Mouse (Mus musculus): ENCODE results near the gene Sptbn4. TPM values are rescaled to one million over a fixed set of nuclear protein-coding genes. Genes with fewer than 3 reads are reported as not detected.

Gene Sptbn4
- total RNA-seq, 1 experiment: 9.1 TPM

GRCm38 (mm10) chr7:27355745-27356240 is 91.7 kb downstream of the Sptbn4 start, which contains the start of gene Shkbp1:
Gene Shkbp1, minus strand, starts transcription at chr7:27356019.
- H3K36me3 ChIP-seq (ENCODE audit: control insufficient read depth, insufficient read depth, low read length, poor library complexity, severe bottlenecking): peaks cover 9% of the 10 kb centered on the region; the same call in 1 of the 2 replicates
- TF ChIP-seq ZNF384 (IDR thresholded peaks at IDR 0.05; ENCODE audit: low read depth, low read length): no peak
- peak; percentile 72; the same call in 1 of the 2 replicates for TF ChIP-seq CHD2 (IDR thresholded peaks at IDR 0.05; ENCODE audit: low read depth, low read length)
- TF ChIP-seq MAFK (IDR thresholded peaks at IDR 0.05; ENCODE audit: insufficient read depth, low read depth, low read length): no peak
- H3K27ac ChIP-seq (ENCODE audit: insufficient read depth, low read depth, low read length, poor library complexity, severe bottlenecking): peak within 1 kb of the TSS; percentile 84
- in situ Hi-C loops (cut with MboI; ENCODE audit: low sequenced_read_pairs in 2 of 2, unreplicated experiment in 2 of 2): no loop called here
- DNase-seq (ENCODE audit: low read depth, low spot score): peak; percentile 83
- H3K9me3 ChIP-seq (ENCODE audit: control insufficient read depth, insufficient read depth, low read depth, low read length): no peaks in the 10 kb centered on the region
- H3K4me1 ChIP-seq (ENCODE audit: control insufficient read depth in 2 of 2, insufficient read depth in 2 of 2, low read length in 2 of 2, poor library complexity in 1 of 2): peaks cover 3 to 11% of the 10 kb centered on the region in 2 experiments; a peak in 3 of 4 replicates
- H3K4me3 ChIP-seq (ENCODE audit: insufficient read depth in 1 of 2, low read depth in 1 of 2, low read length in 2 of 2, poor library complexity in 1 of 2, severe bottlenecking in 1 of 2): peak within 1 kb of the TSS; percentile 78 to 89
- H3K9ac ChIP-seq (ENCODE audit: insufficient read depth, low read depth, low read length, poor library complexity, severe bottlenecking): peak within 1 kb of the TSS; percentile 81

GRCm38 (mm10) chr7:27355261-27355660 is 92.2 kb downstream of the Sptbn4 start:
- in situ Hi-C loops (cut with MboI; ENCODE audit: low sequenced_read_pairs in 2 of 2, unreplicated experiment in 2 of 2): no loop called here
- H3K36me3 ChIP-seq (ENCODE audit: control insufficient read depth, insufficient read depth, low read length, poor library complexity, severe bottlenecking): peaks cover 12% of the 10 kb centered on the region
- H3K4me1 ChIP-seq (ENCODE audit: control insufficient read depth in 2 of 2, insufficient read depth in 2 of 2, low read length in 2 of 2, poor library complexity in 1 of 2): peaks cover 0 to 11% of the 10 kb centered on the region in 2 experiments; a peak in 3 of 4 replicates
- peak overlapping the region; percentile 78 to 89 for H3K4me3 ChIP-seq (ENCODE audit: insufficient read depth in 1 of 2, low read depth in 1 of 2, low read length in 2 of 2, poor library complexity in 1 of 2, severe bottlenecking in 1 of 2)
- DNase-seq (ENCODE audit: low read depth, low spot score): no peak
- H3K27ac ChIP-seq (ENCODE audit: insufficient read depth, low read depth, low read length, poor library complexity, severe bottlenecking): peak overlapping the region; percentile 55; the same call in 1 of the 2 replicates
- peak overlapping the region; percentile 81 for H3K9ac ChIP-seq (ENCODE audit: insufficient read depth, low read depth, low read length, poor library complexity, severe bottlenecking)
- no peak for TF ChIP-seq ZNF384 (IDR thresholded peaks at IDR 0.05; ENCODE audit: low read depth, low read length)
- no peak for TF ChIP-seq HCFC1 (IDR thresholded peaks at IDR 0.05; ENCODE audit: borderline replicate concordance, insufficient read depth, low read length)
- no peak for TF ChIP-seq ZC3H11A (IDR thresholded peaks at IDR 0.05; ENCODE audit: borderline replicate concordance, low read depth, low read length)
- TF ChIP-seq MAFK (IDR thresholded peaks at IDR 0.05; ENCODE audit: insufficient read depth, low read depth, low read length): no peak
- no peak for TF ChIP-seq CHD2 (IDR thresholded peaks at IDR 0.05; ENCODE audit: low read depth, low read length)
- no peaks in the 10 kb centered on the region for H3K9me3 ChIP-seq (ENCODE audit: control insufficient read depth, insufficient read depth, low read depth, low read length)

GRCm38 (mm10) chr7:27354783-27355182 is 92.7 kb downstream of the Sptbn4 start:
- no peak for DNase-seq (ENCODE audit: low read depth, low spot score)
- H3K9ac ChIP-seq (ENCODE audit: insufficient read depth, low read depth, low read length, poor library complexity, severe bottlenecking): no peak overlapping the region
- H3K4me3 ChIP-seq (ENCODE audit: insufficient read depth in 1 of 2, low read depth in 1 of 2, low read length in 2 of 2, poor library complexity in 1 of 2, severe bottlenecking in 1 of 2): peak overlapping the region; percentile 78 to 89
- H3K36me3 ChIP-seq (ENCODE audit: control insufficient read depth, insufficient read depth, low read length, poor library complexity, severe bottlenecking): peaks cover 12% of the 10 kb centered on the region
- peak overlapping the region; percentile 35; the same call in 1 of the 2 replicates for H3K27ac ChIP-seq (ENCODE audit: insufficient read depth, low read depth, low read length, poor library complexity, severe bottlenecking)
- in situ Hi-C loops (cut with MboI; ENCODE audit: low sequenced_read_pairs in 2 of 2, unreplicated experiment in 2 of 2): no loop called here
- no peaks in the 10 kb centered on the region for H3K9me3 ChIP-seq (ENCODE audit: control insufficient read depth, insufficient read depth, low read depth, low read length)
- H3K4me1 ChIP-seq (ENCODE audit: control insufficient read depth in 2 of 2, insufficient read depth in 2 of 2, low read length in 2 of 2, poor library complexity in 1 of 2): peaks cover 0 to 11% of the 10 kb centered on the region in 2 experiments; a peak in 3 of 4 replicates
- no peak for TF ChIP-seq ZNF384 (IDR thresholded peaks at IDR 0.05; ENCODE audit: low read depth, low read length)
- no peak for TF ChIP-seq ZC3H11A (IDR thresholded peaks at IDR 0.05; ENCODE audit: borderline replicate concordance, low read depth, low read length)
- no peak for TF ChIP-seq CHD2 (IDR thresholded peaks at IDR 0.05; ENCODE audit: low read depth, low read length)
- no peak for TF ChIP-seq MAFK (IDR thresholded peaks at IDR 0.05; ENCODE audit: insufficient read depth, low read depth, low read length)
- TF ChIP-seq HCFC1 (IDR thresholded peaks at IDR 0.05; ENCODE audit: borderline replicate concordance, insufficient read depth, low read length): no peak

GRCm38 (mm10) chr7:27354144-27354543 is 93.3 kb downstream of the Sptbn4 start:
- Histone ChIP-seq H3K36me3 (ENCODE audit: control insufficient read depth, insufficient read depth, low read length, poor library complexity, severe bottlenecking) (peaks cover 12% of the 10 kb centered on the region), H3K9me3 (ENCODE audit: control insufficient read depth, insufficient read depth, low read depth, low read length) (no peaks in the 10 kb centered on the region), H3K9ac (ENCODE audit: insufficient read depth, low read depth, low read length, poor library complexity, severe bottlenecking) (no peak overlapping the region), H3K4me1 (ENCODE audit: control insufficient read depth in 2 of 2, insufficient read depth in 2 of 2, low read length in 2 of 2, poor library complexity in 1 of 2) (peaks cover 0 to 8% of the 10 kb centered on the region in 2 experiments; a peak in 3 of 4 replicates), H3K4me3 (ENCODE audit: insufficient read depth in 1 of 2, low read depth in 1 of 2, low read length in 2 of 2, poor library complexity in 1 of 2, severe bottlenecking in 1 of 2) (peak overlapping the region; percentile 24 to 46; a peak in 3 of 4 replicates), H3K27ac (ENCODE audit: insufficient read depth, low read depth, low read length, poor library complexity, severe bottlenecking) (no peak overlapping the region; the same call in 1 of the 2 replicates)
- no peak for DNase-seq (ENCODE audit: low read depth, low spot score)
- TF ChIP-seq ZNF384 (IDR thresholded peaks at IDR 0.05; ENCODE audit: low read depth, low read length): no peak
- TF ChIP-seq HCFC1 (IDR thresholded peaks at IDR 0.05; ENCODE audit: borderline replicate concordance, insufficient read depth, low read length): peak; percentile 100
- TF ChIP-seq CHD2 (IDR thresholded peaks at IDR 0.05; ENCODE audit: low read depth, low read length): no peak
- TF ChIP-seq ZC3H11A (IDR thresholded peaks at IDR 0.05; ENCODE audit: borderline replicate concordance, low read depth, low read length): no peak
- in situ Hi-C loops (cut with MboI; ENCODE audit: low sequenced_read_pairs in 2 of 2, unreplicated experiment in 2 of 2): no loop called here

Data from ES-E14 (cell line).